Mouse (Mus musculus): ENCODE data around the gene Taf1b.

- no peak for TF ChIP-seq EP300 (IDR thresholded peaks at IDR 0.05; ENCODE audit: insufficient read depth, low read depth, low read length)
- TF ChIP-seq CTCF (IDR thresholded peaks at IDR 0.05) = no peak
- no peak for TF ChIP-seq POLR2A (IDR thresholded peaks at IDR 0.05; ENCODE audit: insufficient read depth, low read depth, low read length)
These were observed 22.9 kb downstream of the Taf1b start for GRCm38 (mm10) chr12:24521076-24521475.
